Mouse (Mus musculus) splenic B cell, adult 2 months (primary cell): ENCODE results near the gene Acsl6.
A peak's percentile ranks its signal among the peaks of the same experiment; 100 is the strongest.

Experiments
- DNase-seq: peaks from one replicate; pipeline ENCODE4 v3.0.0-alpha.2; 2011; ENCODE audit warnings: low read depth, low spot score
- H3K27me3 ChIP-seq: 2 replicates; pipeline ENCODE4 v1.6.1; 2012; ENCODE audit warnings: mild to moderate bottlenecking, low read length, moderate library complexity, mixed read lengths; ENCODE audit not compliant: control insufficient read depth, poor library complexity, insufficient read depth, severe bottlenecking
- H3K36me3 ChIP-seq: 2 replicates; pipeline ENCODE4 v1.6.1; 2012; ENCODE audit warnings: mild to moderate bottlenecking, low read length, moderate library complexity, mixed read lengths; ENCODE audit not compliant: control insufficient read depth, poor library complexity, insufficient read depth, severe bottlenecking

The Acsl6 gene

GRCm38 (mm10) chr11:54303728-54304470 lies at the start of gene Acsl6:
Gene Acsl6 (plus strand): TSS chr11:54303798.
- Histone ChIP-seq H3K36me3 (no peaks in the 10 kb centered on the region), H3K27me3 (no peaks in the 10 kb centered on the region)
- no peak for DNase-seq

- H3K27me3 ChIP-seq = no peaks in the 10 kb centered on the region
- no peaks in the 10 kb centered on the region for H3K36me3 ChIP-seq
- DNase-seq = peak; percentile 49
Measured at GRCm38 (mm10) chr11:54254114-54254513, 49.5 kb upstream of the Acsl6 start.

GRCm38 (mm10) chr11:54256624-54257376 lies 46.8 kb upstream of the Acsl6 start:
- H3K27me3 ChIP-seq = no peaks in the 10 kb centered on the region
- peak; percentile 87 for DNase-seq
- no peaks in the 10 kb centered on the region for H3K36me3 ChIP-seq

- no peaks in the 10 kb centered on the region for H3K27me3 ChIP-seq
- no peaks in the 10 kb centered on the region for H3K36me3 ChIP-seq
- peak; percentile 31 for DNase-seq
Measured at GRCm38 (mm10) chr11:54263405-54264031, 40.1 kb upstream of the Acsl6 start.

GRCm38 (mm10) chr11:54264542-54264941 lies 39.1 kb upstream of the Acsl6 start:
- DNase-seq = peak; percentile 79
- no peaks in the 10 kb centered on the region for H3K27me3 ChIP-seq
- H3K36me3 ChIP-seq = no peaks in the 10 kb centered on the region

GRCm38 (mm10) chr11:54267177-54267576 lies 36.4 kb upstream of the Acsl6 start, which contains the start of gene Il3:
Gene Il3 (minus strand): TSS chr11:54267277.
- H3K36me3 ChIP-seq = no peaks in the 10 kb centered on the region
- no peak for DNase-seq
- no peaks in the 10 kb centered on the region for H3K27me3 ChIP-seq

GRCm38 (mm10) chr11:54269191-54269896 lies 34.3 kb upstream of the Acsl6 start:
- no peaks in the 10 kb centered on the region for H3K27me3 ChIP-seq

GRCm38 (mm10) chr11:54271437-54271949 lies 32.1 kb upstream of the Acsl6 start:
- no peaks in the 10 kb centered on the region for H3K36me3 ChIP-seq
- H3K27me3 ChIP-seq = no peaks in the 10 kb centered on the region
- DNase-seq = no peak

More at GRCm38 (mm10) chr11:54269191-54269896, 34.3 kb upstream of the Acsl6 start:
- DNase-seq = no peak
- no peaks in the 10 kb centered on the region for H3K36me3 ChIP-seq

- Histone ChIP-seq H3K36me3 (no peaks in the 10 kb centered on the region), H3K27me3 (no peaks in the 10 kb centered on the region; the same call in 1 of the 2 replicates)
- no peak for DNase-seq
Measured at GRCm38 (mm10) chr11:54287821-54288453, 15.7 kb upstream of the Acsl6 start.

GRCm38 (mm10) chr11:54292163-54292562 lies 11.4 kb upstream of the Acsl6 start:
- H3K36me3 ChIP-seq = no peaks in the 10 kb centered on the region
- DNase-seq = no peak

GRCm38 (mm10) chr11:54293980-54294807 lies 9.4 kb upstream of the Acsl6 start:
- DNase-seq = no peak
- Histone ChIP-seq H3K36me3 (no peaks in the 10 kb centered on the region), H3K27me3 (no peaks in the 10 kb centered on the region)

More at GRCm38 (mm10) chr11:54292163-54292562, 11.4 kb upstream of the Acsl6 start:
- H3K27me3 ChIP-seq = no peaks in the 10 kb centered on the region

- H3K27me3 ChIP-seq = no peaks in the 10 kb centered on the region
- DNase-seq = no peak
- no peaks in the 10 kb centered on the region for H3K36me3 ChIP-seq
Measured at GRCm38 (mm10) chr11:54295971-54296370, 7.6 kb upstream of the Acsl6 start.

GRCm38 (mm10) chr11:54296734-54297133 lies 6.9 kb upstream of the Acsl6 start:
- Histone ChIP-seq H3K36me3 (no peaks in the 10 kb centered on the region), H3K27me3 (no peaks in the 10 kb centered on the region)
- DNase-seq = no peak
